Mouse (Mus musculus): ENCODE data around the gene Rrnad1. TPM values are rescaled to one million over a fixed set of nuclear protein-coding genes. Genes with fewer than 3 reads are reported as not detected.

Gene Rrnad1
- 1 to 10 TPM; 4.8 to 5.2 TPM for total RNA-seq (2021)

- peak; percentile 96 to 98 for DNase-seq
- intact Hi-C loops (cut with DNase I) = loop anchor here (2.0 kb wide), 1 partner anchor 43 kb away; no protein-coding TSS in a partner anchor
Observed at GRCm38 (mm10) chr3:87930078-87930795, at the start of gene Rrnad1, which contains the start of gene Isg20l2. Gene Rrnad1 (minus strand): TSS chr3:87930717. Gene Isg20l2 (plus strand): TSS chr3:87930314.

DNA sequence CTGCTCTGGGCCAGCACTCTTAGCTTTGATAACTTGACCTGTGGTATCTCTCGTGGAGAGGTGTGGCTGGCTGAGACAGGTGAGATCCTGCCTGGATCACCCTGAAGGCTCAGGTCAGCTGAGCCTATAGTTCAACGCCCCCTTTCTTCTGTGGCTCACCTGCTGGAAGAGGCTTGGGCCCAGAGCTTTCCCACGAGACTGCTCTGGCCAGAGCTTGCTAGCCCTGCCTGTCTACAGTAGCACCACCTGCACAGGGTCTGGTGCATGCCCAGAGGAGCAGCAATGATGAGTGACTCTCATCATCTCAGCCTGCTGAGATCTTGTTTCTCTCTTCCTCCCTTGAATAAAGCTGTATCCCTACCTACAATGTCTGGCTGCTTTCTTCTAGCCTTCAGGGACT is 49.6 kb upstream of the Rrnad1 start:
- DNase-seq = no peak
- intact Hi-C loops (cut with DNase I) = loop anchor here (5.0 kb wide), 1 partner anchor 157 kb away; no protein-coding TSS in a partner anchor

DNA sequence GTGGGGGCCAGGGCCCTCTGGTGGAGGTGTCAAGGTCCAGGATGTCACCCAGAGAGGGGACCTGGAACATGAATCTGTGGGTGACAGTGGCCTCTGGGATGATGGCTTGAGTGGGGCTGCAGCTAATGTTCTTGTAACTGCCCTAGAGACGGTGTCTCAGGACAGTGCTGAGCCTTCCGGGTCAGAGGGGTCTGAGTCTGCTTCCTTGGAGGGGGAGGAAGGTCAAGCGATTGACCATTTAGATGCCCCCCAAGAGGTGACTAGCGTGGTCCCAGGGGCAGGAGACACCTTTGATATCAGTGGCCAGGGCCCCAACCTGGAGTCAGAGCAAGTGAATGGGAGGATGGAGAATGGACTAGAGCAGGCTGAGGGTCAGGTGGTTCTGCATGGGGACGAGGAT is 49.0 kb upstream of the Rrnad1 start:
- no peak for DNase-seq
- intact Hi-C loops (cut with DNase I) = no loop called here

DNA sequence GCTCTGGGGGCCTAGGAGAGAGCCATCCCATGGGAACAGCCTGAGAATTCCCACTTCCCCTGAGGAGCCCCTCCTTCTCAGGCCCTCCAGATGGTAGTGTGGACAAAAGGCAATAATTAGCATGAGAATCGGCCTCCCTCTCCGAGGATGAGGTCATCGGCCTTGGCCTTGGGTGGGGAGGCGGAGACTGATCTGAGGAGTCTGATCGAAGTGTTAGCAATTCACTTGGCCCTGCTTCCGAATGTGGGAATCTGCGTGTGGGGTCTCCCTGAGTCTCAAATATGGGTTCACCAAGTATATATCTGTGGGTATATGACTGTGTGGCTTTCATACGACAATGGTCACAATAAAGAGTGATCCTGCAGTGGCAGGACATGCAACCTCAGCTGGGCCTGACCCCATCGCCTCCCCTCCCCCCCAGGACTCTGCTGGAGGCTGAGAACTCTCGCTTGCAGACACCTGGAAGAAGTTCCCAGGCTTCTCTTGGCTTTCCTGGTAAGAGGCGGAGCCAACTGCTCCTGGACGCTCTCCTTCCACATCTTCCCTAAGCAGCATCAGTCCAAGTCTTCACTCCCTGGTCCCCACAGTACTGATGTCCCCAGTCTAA is 44.0 kb upstream of the Rrnad1 start:
- DNase-seq = peak; percentile 42 to 49
- intact Hi-C loops (cut with DNase I) = no loop called here

- intact Hi-C loops (cut with DNase I) = no loop called here
- DNase-seq = no peak
Observed at GRCm38 (mm10) chr3:87973593-87974380, 43.3 kb upstream of the Rrnad1 start.

DNA sequence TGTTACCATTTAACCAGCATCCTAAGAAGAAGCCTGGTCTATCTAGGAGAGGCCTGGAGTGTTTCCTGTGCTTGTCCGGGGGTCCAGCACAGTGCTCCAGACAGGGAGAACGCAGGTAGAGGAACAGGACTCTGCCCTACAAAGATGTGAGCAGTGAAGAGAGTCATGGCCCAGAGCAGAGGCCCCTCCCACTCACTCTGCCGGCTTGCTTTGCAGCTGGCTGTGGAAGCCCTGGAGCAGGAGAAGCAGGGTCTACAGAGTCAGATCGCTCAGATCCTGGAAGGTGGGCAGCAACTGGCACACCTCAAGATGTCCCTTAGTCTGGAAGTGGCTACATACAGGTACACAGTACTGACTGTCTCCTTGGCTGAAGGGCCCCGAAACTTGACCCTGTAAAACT is 42.3 kb upstream of the Rrnad1 start:
- intact Hi-C loops (cut with DNase I) = no loop called here
- no peak for DNase-seq

GRCm38 (mm10) chr3:87972203-87972664 is 41.7 kb upstream of the Rrnad1 start:
- no peak for DNase-seq
- intact Hi-C loops (cut with DNase I) = no loop called here

DNA sequence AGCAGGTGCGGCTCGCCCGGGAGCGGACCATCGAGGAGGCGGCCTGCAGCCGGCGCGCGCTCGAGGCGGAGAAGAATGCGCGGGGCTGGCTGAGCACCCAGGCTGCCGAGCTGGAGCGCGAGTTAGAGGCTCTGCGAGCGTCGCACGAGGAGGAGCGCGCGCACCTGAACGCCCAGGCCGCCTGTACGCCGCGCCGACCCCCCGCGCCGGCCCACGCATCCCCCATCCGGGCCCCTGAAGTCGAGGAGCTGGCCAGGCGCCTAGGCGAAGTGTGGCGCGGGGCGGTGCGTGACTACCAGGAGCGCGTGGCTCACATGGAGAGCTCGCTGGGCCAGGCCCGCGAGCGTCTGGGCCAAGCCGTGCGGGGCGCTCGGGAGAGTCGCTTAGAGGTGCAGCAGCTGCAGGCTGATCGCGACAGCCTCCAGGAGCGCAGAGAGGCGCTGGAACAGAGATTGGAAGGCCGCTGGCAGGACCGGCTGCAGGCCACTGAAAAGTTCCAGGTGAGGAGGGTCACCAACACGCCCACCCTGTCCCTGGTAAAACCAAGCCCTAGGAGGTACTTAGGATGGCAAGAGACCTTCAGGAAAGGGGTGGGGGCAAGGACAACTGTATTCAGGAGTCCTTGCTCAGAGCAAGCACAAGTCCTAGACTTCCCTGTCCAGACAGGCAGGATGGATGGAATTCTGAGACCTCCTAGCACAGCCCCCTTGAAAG is 41.1 kb upstream of the Rrnad1 start:
- intact Hi-C loops (cut with DNase I) = no loop called here
- DNase-seq = no peak

DNA sequence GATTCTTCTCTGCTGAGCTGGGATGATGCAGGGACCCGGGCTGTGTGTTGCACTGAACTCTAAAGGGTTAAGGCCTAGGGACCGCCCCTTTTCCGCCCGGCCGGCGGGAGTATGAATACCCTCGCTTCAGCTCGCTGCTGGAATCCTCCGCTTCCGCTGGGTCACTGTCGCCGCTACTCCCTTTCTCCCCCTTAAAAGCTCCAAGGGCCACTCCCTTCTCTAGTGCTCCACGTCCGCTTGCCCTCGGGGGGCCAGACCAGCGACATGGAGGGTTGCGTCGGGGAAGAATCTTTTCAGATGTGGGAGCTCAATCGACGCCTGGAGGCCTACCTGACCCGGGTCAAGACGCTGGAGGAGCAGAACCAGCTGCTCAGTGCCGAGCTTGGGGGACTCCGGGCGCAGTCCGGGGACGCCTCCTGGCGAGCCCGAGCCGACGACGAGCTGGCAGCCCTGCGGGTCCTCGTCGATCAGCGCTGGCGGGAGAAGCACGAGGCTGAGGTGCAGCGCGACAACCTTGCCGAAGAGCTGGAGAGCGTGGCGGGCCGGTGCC is 40.5 kb upstream of the Rrnad1 start, which contains the start of gene Nes:
Nes (plus strand) TSS at position 140 of the 550 bp plus-strand sequence.
- DNase-seq = peak; percentile 75 to 78
- intact Hi-C loops (cut with DNase I) = loop anchor here (1.0 kb wide), 2 partner anchors 11 to 16 kb away; no protein-coding TSS in a partner anchor

DNA sequence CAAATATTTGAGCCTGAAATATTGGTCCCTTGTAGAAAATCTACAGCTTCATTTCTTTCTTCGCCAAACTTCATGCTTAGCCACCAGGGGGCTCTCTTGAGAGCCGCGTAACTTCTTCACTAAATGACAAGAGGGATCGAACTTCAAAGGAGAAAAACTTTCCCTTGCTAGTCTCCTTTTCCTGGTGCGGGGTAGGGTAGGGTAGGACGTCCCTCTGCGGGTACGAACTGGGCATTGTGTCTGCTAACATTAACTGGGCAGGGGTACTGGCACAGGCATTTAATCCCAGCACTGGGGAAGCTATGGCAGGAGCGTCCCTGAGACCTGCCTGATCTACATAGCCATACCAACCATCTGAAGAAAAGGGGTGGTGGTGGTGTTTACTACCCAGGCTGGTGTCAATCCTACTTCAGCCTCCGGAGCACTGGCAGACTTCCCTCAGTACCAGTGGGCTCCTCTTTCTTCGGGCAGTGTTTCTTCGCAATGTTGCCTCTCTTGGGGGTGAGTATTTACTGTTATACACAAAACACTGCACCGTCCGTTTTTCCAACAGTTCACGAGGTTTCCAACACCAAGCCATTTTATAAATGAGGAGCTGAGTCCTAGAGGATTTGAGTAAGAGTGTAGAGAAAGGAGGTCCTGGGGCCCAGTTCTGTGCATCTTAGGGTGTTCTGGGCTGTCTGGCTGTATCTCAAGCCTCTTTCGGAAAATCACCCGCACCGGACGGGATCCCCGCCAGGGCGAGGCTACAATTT is 39.8 kb upstream of the Rrnad1 start:
- intact Hi-C loops (cut with DNase I) = loop anchor here (1.0 kb wide), 2 partner anchors 12 to 17 kb away; no protein-coding TSS in a partner anchor
- DNase-seq = peak; percentile 67 to 78

DNA sequence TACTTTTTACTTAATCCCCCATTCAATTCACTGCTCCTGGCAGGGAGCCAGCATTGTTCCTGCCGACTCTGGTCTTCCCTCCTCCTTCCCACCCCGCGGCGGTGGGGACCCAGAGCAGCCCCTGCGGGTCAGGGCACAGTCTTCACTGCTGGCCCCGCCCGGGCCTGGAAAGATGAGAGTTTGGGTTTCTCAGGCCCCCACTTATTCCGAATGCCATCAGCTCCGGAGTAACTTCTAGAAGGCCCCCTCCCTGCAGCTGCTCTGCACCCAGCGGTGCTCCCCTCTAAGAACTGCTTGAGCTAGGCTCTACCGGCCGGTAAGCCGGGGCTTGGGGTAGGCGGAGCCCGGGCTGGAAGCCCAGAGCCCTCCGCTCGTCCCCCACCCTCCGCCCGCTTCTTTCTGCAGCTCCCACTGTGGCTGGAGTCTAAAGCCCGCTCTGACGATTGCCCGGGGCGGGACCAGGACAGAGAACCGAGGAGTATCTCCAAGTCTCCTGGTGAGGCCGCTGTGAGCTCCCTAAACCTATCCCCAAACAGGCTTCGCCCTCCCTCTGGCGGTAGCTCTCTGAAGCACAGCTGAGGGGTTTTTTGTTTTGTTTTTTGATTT is 30.2 kb upstream of the Rrnad1 start:
- DNase-seq = peak; percentile 84 to 87
- intact Hi-C loops (cut with DNase I) = loop anchor here (1.0 kb wide), 1 partner anchor 25 kb away; no protein-coding TSS in a partner anchor

DNA sequence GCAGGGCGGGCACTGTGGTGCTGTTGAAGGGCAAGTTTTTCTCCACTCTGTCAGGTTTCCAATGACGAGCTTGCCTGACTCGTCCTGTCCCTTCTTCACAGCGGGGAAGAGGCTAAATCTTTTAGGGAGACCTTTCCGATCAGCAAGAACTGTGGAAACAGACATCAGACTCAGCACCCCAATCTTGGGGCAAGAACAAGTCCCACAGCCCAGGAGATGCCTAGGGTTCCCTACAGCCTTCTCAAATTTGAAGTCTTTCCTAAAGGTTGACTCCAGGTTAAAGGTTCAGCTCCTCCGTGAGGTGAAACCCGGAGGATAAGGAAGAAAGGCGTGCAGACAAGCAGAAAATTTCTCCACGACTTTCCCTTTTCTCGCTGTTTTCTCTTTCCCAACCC is 29.7 kb upstream of the Rrnad1 start:
- intact Hi-C loops (cut with DNase I) = no loop called here

DNA sequence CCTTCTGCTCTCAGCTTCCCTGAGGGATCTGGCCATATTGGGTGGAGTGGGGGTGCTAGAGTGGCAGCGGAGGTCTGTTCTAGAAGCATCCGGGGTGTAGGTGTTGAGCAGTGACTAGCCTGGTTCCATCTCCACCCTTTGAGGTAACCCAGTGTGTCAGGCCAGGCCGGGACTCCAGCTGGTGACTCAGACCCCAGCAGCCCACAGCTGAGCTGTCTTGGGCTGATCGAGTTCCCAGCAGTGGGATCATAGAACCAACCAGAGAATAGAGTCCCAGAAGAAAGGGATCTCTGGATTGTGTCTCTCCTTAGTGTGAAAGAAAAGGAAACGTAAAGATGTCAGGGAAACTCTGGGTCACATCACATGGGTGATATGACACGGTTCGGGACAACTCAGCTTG is 28.9 kb upstream of the Rrnad1 start:
- intact Hi-C loops (cut with DNase I) = no loop called here
- DNase-seq = no peak

More for the DNA sequence above, 29.7 kb upstream of the Rrnad1 start:
- no peak for DNase-seq

GRCm38 (mm10) chr3:87958967-87959366 is 28.4 kb upstream of the Rrnad1 start:
- DNase-seq = no peak
- intact Hi-C loops (cut with DNase I) = no loop called here

DNA sequence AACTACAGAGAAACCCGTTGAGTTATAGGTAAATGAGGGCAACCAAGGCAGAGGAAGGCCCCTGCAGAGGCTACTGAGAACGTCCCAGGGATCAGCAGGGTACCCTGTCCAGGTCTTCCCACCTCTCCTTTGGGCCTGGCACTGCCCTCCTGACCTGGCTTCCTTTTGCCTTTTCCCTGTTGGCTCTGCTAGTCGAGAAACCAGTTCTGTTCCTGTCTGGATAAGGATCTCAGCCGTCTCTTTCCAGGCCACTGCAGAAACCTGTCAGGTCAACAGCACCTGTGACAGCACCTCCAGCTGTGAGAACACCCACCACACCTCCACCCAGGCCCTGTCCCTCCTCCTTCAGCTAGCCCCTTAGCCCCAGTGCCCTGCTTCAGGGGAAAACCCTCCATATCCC is 28.0 kb upstream of the Rrnad1 start:
- intact Hi-C loops (cut with DNase I) = no loop called here
- DNase-seq = no peak

DNA sequence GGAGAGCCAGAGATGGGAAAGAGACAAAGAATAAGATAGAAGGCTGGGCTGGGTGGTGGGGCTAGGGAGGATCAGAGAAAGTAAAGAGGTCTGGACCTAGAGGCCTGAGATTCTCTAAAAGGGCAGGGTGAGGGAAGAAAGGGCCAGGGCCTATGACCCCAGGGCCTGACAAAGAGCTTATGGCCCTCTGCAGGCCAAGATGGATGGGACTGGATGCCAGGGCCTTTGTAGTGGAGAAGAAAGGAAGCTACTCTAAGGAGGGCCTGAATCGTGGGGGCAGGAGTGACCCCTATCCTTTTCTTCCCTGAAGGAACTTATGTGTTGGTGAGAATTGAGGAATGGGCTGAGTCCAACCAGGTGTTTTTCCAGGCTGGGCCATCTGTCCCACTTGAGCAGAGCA is 27.5 kb upstream of the Rrnad1 start:
- intact Hi-C loops (cut with DNase I) = no loop called here
- DNase-seq = no peak

GRCm38 (mm10) chr3:87952440-87952839 is 21.9 kb upstream of the Rrnad1 start:
- intact Hi-C loops (cut with DNase I) = no loop called here
- no peak for DNase-seq

DNA sequence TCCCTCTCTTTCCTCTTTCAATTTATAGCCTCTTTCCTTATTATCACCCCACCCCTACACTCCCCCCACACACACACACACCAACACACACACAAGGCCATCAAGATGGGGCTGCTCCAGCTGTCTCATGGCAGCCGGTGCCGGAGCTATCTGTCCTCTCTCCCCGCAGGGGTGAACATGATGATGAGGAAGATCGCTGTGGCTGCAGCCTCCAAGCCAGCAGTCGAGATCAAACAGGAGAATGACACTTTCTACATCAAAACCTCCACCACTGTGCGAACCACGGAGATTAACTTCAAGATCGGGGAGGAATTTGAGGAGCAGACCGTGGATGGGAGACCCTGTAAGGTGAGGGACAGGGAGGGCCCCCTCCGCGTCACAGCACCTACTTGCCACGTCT is 21.4 kb upstream of the Rrnad1 start:
- no peak for DNase-seq
- intact Hi-C loops (cut with DNase I) = no loop called here

GRCm38 (mm10) chr3:87949955-87950515 is 19.5 kb upstream of the Rrnad1 start:
- DNase-seq = no peak
- intact Hi-C loops (cut with DNase I) = no loop called here

Measured in heart, postnatal 36 days (tissue).